Mouse (Mus musculus) left cerebral cortex, postnatal 10 days (tissue): ENCODE data around the gene Slitrk1. TPM values are rescaled to one million over a fixed set of nuclear protein-coding genes. Genes with fewer than 3 reads are reported as not detected.

Source experiments
- DNase-seq, 2 experiments: peaks; one replicate each; pipeline ENCODE4 v3.0.0; 2021 to 2022; ENCODE audit warnings: low spot score in 2 of 2, mixed read lengths in 1 of 2; ENCODE audit errors: extremely low spot score in 1 of 2
- intact Hi-C: fragments of 180-260 bp; cut with DNase I; formaldehyde crosslinking; loops from one replicate; pipeline ENCODE4 v1.15.1; 2025
- total RNA-seq, 2 experiments: library from RNA; stranded (reverse); gene quantifications; 2 replicates each; pipeline ENCODE4 v1.2.3; 2021

Gene Slitrk1
- total RNA-seq = 10 to 100 TPM; 61.1 to 65.5 TPM

- peak; percentile 63 to 71 for DNase-seq
- intact Hi-C loops = loop anchor here (5.0 kb wide), 1 partner anchor 106 kb away; no protein-coding TSS in a partner anchor
These were observed at the start of gene Slitrk1 for GRCm38 (mm10) chr14:108913714-108914263. TSS of gene Slitrk1 (minus strand) at chr14:108914158.

GRCm38 (mm10) chr14:108935777-108936176 lies 21.8 kb upstream of the Slitrk1 start:
- no peak for DNase-seq
- intact Hi-C loops = no loop called here

GRCm38 (mm10) chr14:108914336-108914735 lies 378 bp upstream of the Slitrk1 start:
- intact Hi-C loops = loop anchor here (5.0 kb wide), 1 partner anchor 107 kb away; no protein-coding TSS in a partner anchor
- DNase-seq = no peak

- intact Hi-C loops = loop anchor here (5.0 kb wide), 1 partner anchor 106 kb away; no protein-coding TSS in a partner anchor
- DNase-seq = peak in 1 of 2 experiments; percentile 20
These were observed 975 bp downstream of the Slitrk1 start for GRCm38 (mm10) chr14:108912876-108913490.

- intact Hi-C loops = loop anchor here (5.0 kb wide), 1 partner anchor 105 kb away; no protein-coding TSS in a partner anchor
These were observed 1.7 kb downstream of the Slitrk1 start for GRCm38 (mm10) chr14:108912021-108912875.

GRCm38 (mm10) chr14:108911138-108911841 lies 2.7 kb downstream of the Slitrk1 start:
- peak; percentile 41 to 49 for DNase-seq
- intact Hi-C loops = loop anchor here (5.0 kb wide), 1 partner anchor 104 kb away; no protein-coding TSS in a partner anchor

More at GRCm38 (mm10) chr14:108912021-108912875, 1.7 kb downstream of the Slitrk1 start:
- DNase-seq = peak; percentile 39 to 78

GRCm38 (mm10) chr14:108910449-108911137 lies 3.4 kb downstream of the Slitrk1 start:
- DNase-seq = no peak
- intact Hi-C loops = loop anchor here (5.0 kb wide), 1 partner anchor 103 kb away; no protein-coding TSS in a partner anchor

- intact Hi-C loops = no loop called here
- DNase-seq = no peak
These were observed 4.5 kb downstream of the Slitrk1 start for GRCm38 (mm10) chr14:108909336-108909953.

- intact Hi-C loops = no loop called here
- DNase-seq = no peak
These were observed 15.4 kb downstream of the Slitrk1 start for GRCm38 (mm10) chr14:108898601-108899000.

- intact Hi-C loops = no loop called here
- no peak for DNase-seq
These were observed 18.5 kb downstream of the Slitrk1 start for GRCm38 (mm10) chr14:108895456-108895855.

GRCm38 (mm10) chr14:108867816-108868215 lies 46.1 kb downstream of the Slitrk1 start:
- intact Hi-C loops = no loop called here
- DNase-seq = no peak

GRCm38 (mm10) chr14:108864631-108865030 lies 49.3 kb downstream of the Slitrk1 start:
- no peak for DNase-seq
- intact Hi-C loops = no loop called here

- DNase-seq = no peak
- intact Hi-C loops = no loop called here
These were observed 54.6 kb downstream of the Slitrk1 start for GRCm38 (mm10) chr14:108859310-108859709.
